Mouse (Mus musculus) cerebellum, adult 9-10 months (tissue): ENCODE data around the gene Gpr160.
"Not testable (repeated sequence)": the region's sequence is repeated elsewhere in the genome, so short reads cannot be mapped to it uniquely, and the experiment has no call there.

Experiments used
- DNase-seq: peaks from one replicate; pipeline ENCODE4 v3.0.0; 2022

The Gpr160 gene

GRCm38 (mm10) chr3:30855604-30856458 is at the start of gene Gpr160:
Gene Gpr160, plus strand, starts transcription at chr3:30855950.
- DNase-seq: peak; percentile 32

- no peak for DNase-seq
Measured at GRCm38 (mm10) chr3:30812881-30813280, 42.9 kb upstream of the Gpr160 start.

GRCm38 (mm10) chr3:30818630-30819125 is 37.1 kb upstream of the Gpr160 start:
- no peak for DNase-seq

GRCm38 (mm10) chr3:30822163-30822562 is 33.6 kb upstream of the Gpr160 start:
- DNase-seq: no peak

GRCm38 (mm10) chr3:30826069-30826468 is 29.7 kb upstream of the Gpr160 start:
- no peak for DNase-seq

- no peak for DNase-seq
Measured at GRCm38 (mm10) chr3:30831848-30832606, 23.7 kb upstream of the Gpr160 start.

GRCm38 (mm10) chr3:30833254-30833653 is 22.5 kb upstream of the Gpr160 start:
- no peak for DNase-seq

GRCm38 (mm10) chr3:30845755-30846154 is 10.0 kb upstream of the Gpr160 start:
- no peak for DNase-seq

- DNase-seq: no peak
Measured at GRCm38 (mm10) chr3:30847413-30847812, 8.3 kb upstream of the Gpr160 start.

- DNase-seq: no peak
Measured at GRCm38 (mm10) chr3:30851422-30851821, 4.3 kb upstream of the Gpr160 start.

- DNase-seq: no peak
Measured at GRCm38 (mm10) chr3:30853596-30853995, 2.2 kb upstream of the Gpr160 start.

- not testable (repeated sequence) for DNase-seq
Measured at GRCm38 (mm10) chr3:30859599-30859998, 3.8 kb downstream of the Gpr160 start.

- no peak for DNase-seq
Measured at GRCm38 (mm10) chr3:30860705-30861104, 5.0 kb downstream of the Gpr160 start.

- DNase-seq: no peak
Measured at GRCm38 (mm10) chr3:30863712-30864435, 8.1 kb downstream of the Gpr160 start.

- no peak for DNase-seq
Measured at GRCm38 (mm10) chr3:30864640-30865039, 8.9 kb downstream of the Gpr160 start.

GRCm38 (mm10) chr3:30868176-30868575 is 12.4 kb downstream of the Gpr160 start:
- no peak for DNase-seq

GRCm38 (mm10) chr3:30868625-30869024 is 12.9 kb downstream of the Gpr160 start:
- no peak for DNase-seq

GRCm38 (mm10) chr3:30869995-30870394 is 14.2 kb downstream of the Gpr160 start:
- no peak for DNase-seq

GRCm38 (mm10) chr3:30876709-30877108 is 21.0 kb downstream of the Gpr160 start:
- no peak for DNase-seq

GRCm38 (mm10) chr3:30887449-30887848 is 31.7 kb downstream of the Gpr160 start:
- DNase-seq: no peak

- DNase-seq: no peak
Measured at GRCm38 (mm10) chr3:30889014-30889413, 33.3 kb downstream of the Gpr160 start.

GRCm38 (mm10) chr3:30896721-30897120 is 41.0 kb downstream of the Gpr160 start:
- DNase-seq: no peak

- no peak for DNase-seq
Measured at GRCm38 (mm10) chr3:30899407-30899806, 43.7 kb downstream of the Gpr160 start.
